Mouse (Mus musculus): Measurements from ENCODE around the gene Il6st. TPM values are rescaled to one million over a fixed set of nuclear protein-coding genes. Genes with fewer than 3 reads are reported as not detected.

The Il6st gene
- total RNA-seq, 1 experiment = 55.2 TPM

GRCm38 (mm10) chr13:112541223-112541975 lies 77.5 kb downstream of the Il6st start:
- in situ Hi-C loops (cut with MboI; ENCODE audit: low sequenced_read_pairs in 2 of 2, unreplicated experiment in 2 of 2) = loop anchor here in 1 of 2 experiments (25.0 kb wide), 1 partner anchor 754 kb away; no protein-coding TSS in a partner anchor
- TF ChIP-seq ZNF384 (IDR thresholded peaks at IDR 0.05; ENCODE audit: low read depth, low read length) (no peak), MAFK (IDR thresholded peaks at IDR 0.05; ENCODE audit: insufficient read depth, low read depth, low read length) (no peak), CHD2 (IDR thresholded peaks at IDR 0.05; ENCODE audit: low read depth, low read length) (no peak)
- Histone ChIP-seq H3K27ac (ENCODE audit: insufficient read depth, low read depth, low read length, poor library complexity, severe bottlenecking) (no peak overlapping the region), H3K4me1 (ENCODE audit: control insufficient read depth in 2 of 2, insufficient read depth in 2 of 2, low read length in 2 of 2, poor library complexity in 1 of 2) (no peaks in the 10 kb centered on the region), H3K9ac (ENCODE audit: insufficient read depth, low read depth, low read length, poor library complexity, severe bottlenecking) (no peak overlapping the region), H3K9me3 (ENCODE audit: control insufficient read depth, insufficient read depth, low read depth, low read length) (no peaks in the 10 kb centered on the region), H3K36me3 (ENCODE audit: control insufficient read depth, insufficient read depth, low read length, poor library complexity, severe bottlenecking) (no peaks in the 10 kb centered on the region), H3K4me3 (ENCODE audit: insufficient read depth in 1 of 2, low read depth in 1 of 2, low read length in 2 of 2, poor library complexity in 1 of 2, severe bottlenecking in 1 of 2) (no peak overlapping the region)
- DNase-seq (ENCODE audit: low read depth, low spot score) = no peak

- Histone ChIP-seq H3K9me3 (ENCODE audit: control insufficient read depth, insufficient read depth, low read depth, low read length) (no peaks in the 10 kb centered on the region), H3K27ac (ENCODE audit: insufficient read depth, low read depth, low read length, poor library complexity, severe bottlenecking) (no peak overlapping the region), H3K9ac (ENCODE audit: insufficient read depth, low read depth, low read length, poor library complexity, severe bottlenecking) (no peak overlapping the region), H3K4me3 (ENCODE audit: insufficient read depth in 1 of 2, low read depth in 1 of 2, low read length in 2 of 2, poor library complexity in 1 of 2, severe bottlenecking in 1 of 2) (no peak overlapping the region), H3K36me3 (ENCODE audit: control insufficient read depth, insufficient read depth, low read length, poor library complexity, severe bottlenecking) (no peaks in the 10 kb centered on the region), H3K4me1 (ENCODE audit: control insufficient read depth in 2 of 2, insufficient read depth in 2 of 2, low read length in 2 of 2, poor library complexity in 1 of 2) (no peaks in the 10 kb centered on the region)
- TF ChIP-seq HCFC1 (IDR thresholded peaks at IDR 0.05; ENCODE audit: borderline replicate concordance, insufficient read depth, low read length) = no peak
- TF ChIP-seq ZC3H11A (IDR thresholded peaks at IDR 0.05; ENCODE audit: borderline replicate concordance, low read depth, low read length) = no peak
- TF ChIP-seq ZNF384 (IDR thresholded peaks at IDR 0.05; ENCODE audit: low read depth, low read length) = no peak
- TF ChIP-seq CHD2 (IDR thresholded peaks at IDR 0.05; ENCODE audit: low read depth, low read length) = no peak
- no peak for TF ChIP-seq MAFK (IDR thresholded peaks at IDR 0.05; ENCODE audit: insufficient read depth, low read depth, low read length)
- no peak for DNase-seq (ENCODE audit: low read depth, low spot score)
- in situ Hi-C loops (cut with MboI; ENCODE audit: low sequenced_read_pairs in 2 of 2, unreplicated experiment in 2 of 2) = no loop called here
Observed at GRCm38 (mm10) chr13:112551641-112552548, 88.0 kb downstream of the Il6st start.

- no peak overlapping the region for H3K9ac ChIP-seq (ENCODE audit: insufficient read depth, low read depth, low read length, poor library complexity, severe bottlenecking)
- no peak for DNase-seq (ENCODE audit: low read depth, low spot score)
- no peaks in the 10 kb centered on the region for H3K9me3 ChIP-seq (ENCODE audit: control insufficient read depth, insufficient read depth, low read depth, low read length)
- H3K27ac ChIP-seq (ENCODE audit: insufficient read depth, low read depth, low read length, poor library complexity, severe bottlenecking) = no peak overlapping the region
- in situ Hi-C loops (cut with MboI; ENCODE audit: low sequenced_read_pairs in 2 of 2, unreplicated experiment in 2 of 2) = no loop called here
- no peak for TF ChIP-seq HCFC1 (IDR thresholded peaks at IDR 0.05; ENCODE audit: borderline replicate concordance, insufficient read depth, low read length)
- no peak for TF ChIP-seq CHD2 (IDR thresholded peaks at IDR 0.05; ENCODE audit: low read depth, low read length)
- no peak for TF ChIP-seq MAFK (IDR thresholded peaks at IDR 0.05; ENCODE audit: insufficient read depth, low read depth, low read length)
- no peak for TF ChIP-seq ZNF384 (IDR thresholded peaks at IDR 0.05; ENCODE audit: low read depth, low read length)
- TF ChIP-seq ZC3H11A (IDR thresholded peaks at IDR 0.05; ENCODE audit: borderline replicate concordance, low read depth, low read length) = no peak
- no peaks in the 10 kb centered on the region for H3K36me3 ChIP-seq (ENCODE audit: control insufficient read depth, insufficient read depth, low read length, poor library complexity, severe bottlenecking)
- H3K4me1 ChIP-seq (ENCODE audit: control insufficient read depth in 2 of 2, insufficient read depth in 2 of 2, low read length in 2 of 2, poor library complexity in 1 of 2) = no peaks in the 10 kb centered on the region
- no peak overlapping the region for H3K4me3 ChIP-seq (ENCODE audit: insufficient read depth in 1 of 2, low read depth in 1 of 2, low read length in 2 of 2, poor library complexity in 1 of 2, severe bottlenecking in 1 of 2)
Observed at GRCm38 (mm10) chr13:112553304-112553703, 89.4 kb downstream of the Il6st start.

- in situ Hi-C loops (cut with MboI; ENCODE audit: low sequenced_read_pairs in 2 of 2, unreplicated experiment in 2 of 2) = no loop called here
Observed at GRCm38 (mm10) chr13:112556501-112556900, 92.6 kb downstream of the Il6st start.

More at GRCm38 (mm10) chr13:112556501-112556900, 92.6 kb downstream of the Il6st start:
- no peak for DNase-seq (ENCODE audit: low read depth, low spot score)
- Histone ChIP-seq H3K9ac (ENCODE audit: insufficient read depth, low read depth, low read length, poor library complexity, severe bottlenecking) (no peak overlapping the region), H3K4me1 (ENCODE audit: control insufficient read depth in 2 of 2, insufficient read depth in 2 of 2, low read length in 2 of 2, poor library complexity in 1 of 2) (no peaks in the 10 kb centered on the region), H3K4me3 (ENCODE audit: insufficient read depth in 1 of 2, low read depth in 1 of 2, low read length in 2 of 2, poor library complexity in 1 of 2, severe bottlenecking in 1 of 2) (no peak overlapping the region), H3K27ac (ENCODE audit: insufficient read depth, low read depth, low read length, poor library complexity, severe bottlenecking) (no peak overlapping the region), H3K36me3 (ENCODE audit: control insufficient read depth, insufficient read depth, low read length, poor library complexity, severe bottlenecking) (no peaks in the 10 kb centered on the region), H3K9me3 (ENCODE audit: control insufficient read depth, insufficient read depth, low read depth, low read length) (no peaks in the 10 kb centered on the region)
- no peak for TF ChIP-seq MAFK (IDR thresholded peaks at IDR 0.05; ENCODE audit: insufficient read depth, low read depth, low read length)
- TF ChIP-seq HCFC1 (IDR thresholded peaks at IDR 0.05; ENCODE audit: borderline replicate concordance, insufficient read depth, low read length) = no peak

Other genes starting within 250 kb of the Il6st start
- gene Ankrd55, start 175.6 kb upstream of the Il6st start, total RNA-seq (2012; rRNA removed) = 0.18 TPM in 1 of 2 replicates, not detected in the other
- not detected in 2 replicates for gene Il31ra, start 130.3 kb downstream of the Il6st start, total RNA-seq (2012; rRNA removed)
- gene Ddx4, start 188.4 kb downstream of the Il6st start, total RNA-seq (2012; rRNA removed) = 3.3 and 4.8 TPM in 2 replicates
- gene Slc38a9, start 196.7 kb downstream of the Il6st start, total RNA-seq (2012; rRNA removed) = 13.1 and 21.8 TPM in 2 replicates

Measured in ES-E14 (cell line).